Mouse (Mus musculus) heart, postnatal 0 days (tissue): ENCODE data around the gene Cmc2. TPM values are rescaled to one million over a fixed set of nuclear protein-coding genes. Genes with fewer than 3 reads are reported as not detected.
A peak's percentile ranks its signal among the peaks of the same experiment; 100 is the strongest.

ENCODE experiments used
- ATAC-seq: fragments of 200-750 bp; cut with Nextera tagmentation; 2 replicates; pipeline ENCODE4 v1.8.0; 2017; ENCODE audit warnings: low read depth, moderate number of reproducible peaks, moderate library complexity; ENCODE audit not compliant: insufficient read depth
- DNase-seq: peaks from one replicate; pipeline ENCODE4 v3.0.0-alpha.2; 2016; ENCODE audit warnings: low spot score
- H3K27ac ChIP-seq: fragments of 300-500 bp; sonication (generic); 2 replicates; pipeline ENCODE4 v1.5.1; 2014; ENCODE audit warnings: low read depth, mild to moderate bottlenecking
- H3K27me3 ChIP-seq: fragments of 300-500 bp; sonication (generic); 2 replicates; pipeline ENCODE4 v1.6.1; 2014; ENCODE audit warnings: low read length, mixed read lengths; ENCODE audit not compliant: control insufficient read depth, insufficient read depth
- H3K36me3 ChIP-seq: fragments of 300-500 bp; sonication (generic); replicated peaks from 2 replicates; pipeline ENCODE4 v1.6.1; 2014; ENCODE audit warnings: low read length, mixed read lengths; ENCODE audit not compliant: control insufficient read depth, insufficient read depth
- H3K4me1 ChIP-seq: fragments of 300-500 bp; sonication (generic); 2 replicates; pipeline ENCODE4 v1.6.1; 2014; ENCODE audit warnings: antibody characterized with exemption; ENCODE audit not compliant: control insufficient read depth, insufficient read depth
- H3K4me2 ChIP-seq: fragments of 300-500 bp; sonication (generic); 2 replicates; pipeline ENCODE4 v1.6.1; 2014; ENCODE audit warnings: low read depth, mild to moderate bottlenecking, low read length, moderate library complexity
- H3K4me3 ChIP-seq: fragments of 300-500 bp; sonication (generic); 2 replicates; pipeline ENCODE4 v1.5.1; 2014; ENCODE audit warnings: low read depth, low read length
- H3K9ac ChIP-seq: fragments of 300-500 bp; sonication (generic); replicated peaks from 2 replicates; pipeline ENCODE4 v1.6.1; 2014; ENCODE audit warnings: low read depth, low read length, mixed read lengths
- H3K9me3 ChIP-seq: fragments of 300-500 bp; sonication (generic); replicated peaks from 2 replicates; pipeline ENCODE4 v1.6.1; 2016; ENCODE audit warnings: low read length; ENCODE audit not compliant: control insufficient read depth
- CTCF ChIP-seq: IDR thresholded peaks from 2 replicates; pipeline ENCODE4 v1.5.1; 2016; ENCODE audit warnings: antibody characterized with exemption, control low read depth, low read depth
- EP300 ChIP-seq: IDR thresholded peaks from 2 replicates; pipeline ENCODE4 v1.6.1; 2016; ENCODE audit warnings: antibody characterized with exemption, low read depth
- WGBS: fragments of 180-500 bp; shearing (Covaris S2); extraction: QIAGEN DNeasy Blood & Tissue Kit; methylation state at CpG from one replicate; pipeline ENCODE4 v1.1.7; 2014; 5-methylcytosine and 5-hydroxymethylcytosine counted together
- polyA plus RNA-seq: library from polyadenylated mRNA; unstranded; fragments of >200 nt; fragmentation: Nextera tagmentation; extraction: Ambion mirVana; gene quantifications from 2 replicates; pipeline ENCODE4 v1.2.1, GENCODE M21; 2015
- total RNA-seq: library from RNA; depleted of rRNA; stranded (reverse); fragments of >200 nt; gene quantifications from 2 replicates; pipeline ENCODE4 v1.2.3, GENCODE M21; 2014; ENCODE audit warnings: low replicate concordance

The Cmc2 gene
- total and polyA plus RNA-seq, 2 experiments from 2014 or later, result 37.2 to 139 TPM

DNA sequence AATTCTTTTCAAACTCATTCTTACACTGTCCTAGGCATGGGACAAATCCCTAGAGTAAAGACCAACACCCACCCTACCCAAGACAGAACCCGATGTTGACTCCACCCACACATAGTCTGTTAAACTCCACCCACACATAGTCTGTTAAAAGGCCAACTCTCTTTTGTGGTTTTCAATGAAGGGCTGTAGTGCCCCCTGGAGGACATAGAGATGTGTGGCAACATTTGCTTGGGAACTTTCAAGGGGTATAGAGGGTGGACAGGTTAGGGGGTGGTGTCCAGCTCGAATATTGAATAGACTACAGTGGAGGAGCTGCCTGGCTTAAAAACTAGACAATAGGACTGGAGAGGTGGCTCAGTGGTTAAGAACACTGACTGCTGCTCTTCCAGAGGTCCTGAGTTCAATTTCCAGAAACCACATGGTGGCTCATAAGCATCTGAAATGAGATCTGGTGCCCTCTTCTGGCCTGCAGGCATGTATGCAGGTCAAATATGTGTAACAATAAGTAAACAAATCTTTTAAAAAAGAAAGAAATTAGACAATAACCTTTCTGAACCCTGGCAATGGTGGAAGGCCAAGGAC lies 48.4 kb downstream of the Cmc2 start:
- 0 out of 2 replicates have a peak, but pooled peaks cover 4% of the 10 kb centered on the region for H3K9me3 ChIP-seq
- DNase-seq (no peak), ATAC-seq (peak; percentile 41; the same call in 1 of the 2 replicates)
- no peaks in the 10 kb centered on the region for H3K4me1 ChIP-seq
- H3K4me2 ChIP-seq, result no peak overlapping the region
- H3K9ac ChIP-seq, result no peak overlapping the region
- TF ChIP-seq EP300, result no peak
- peak; percentile 42; the same call in 1 of the 2 replicates for TF ChIP-seq CTCF
- H3K36me3 ChIP-seq, result no peaks in the 10 kb centered on the region
- no peaks in the 10 kb centered on the region for H3K27me3 ChIP-seq
- WGBS, result 50% methylated on average over 2 of the region's 2 CpGs
- H3K27ac ChIP-seq, result no peak overlapping the region
- H3K4me3 ChIP-seq, result no peak overlapping the region

GRCm38 (mm10) chr8:116868699-116869098 lies 52.6 kb downstream of the Cmc2 start:
- no peak for DNase-seq
- Histone ChIP-seq H3K36me3 (no peaks in the 10 kb centered on the region), H3K9me3 (no peaks in the 10 kb centered on the region), H3K4me2 (no peak overlapping the region), H3K4me3 (no peak overlapping the region), H3K27me3 (peaks cover 7% of the 10 kb centered on the region), H3K27ac (no peak overlapping the region), H3K4me1 (no peaks in the 10 kb centered on the region), H3K9ac (no peak overlapping the region)
- WGBS, result 25% methylated on average over 4 of the region's 4 CpGs
- TF ChIP-seq EP300 (no peak), CTCF (peak; percentile 75)
- peak; percentile 71; the same call in 1 of the 2 replicates for ATAC-seq

DNA sequence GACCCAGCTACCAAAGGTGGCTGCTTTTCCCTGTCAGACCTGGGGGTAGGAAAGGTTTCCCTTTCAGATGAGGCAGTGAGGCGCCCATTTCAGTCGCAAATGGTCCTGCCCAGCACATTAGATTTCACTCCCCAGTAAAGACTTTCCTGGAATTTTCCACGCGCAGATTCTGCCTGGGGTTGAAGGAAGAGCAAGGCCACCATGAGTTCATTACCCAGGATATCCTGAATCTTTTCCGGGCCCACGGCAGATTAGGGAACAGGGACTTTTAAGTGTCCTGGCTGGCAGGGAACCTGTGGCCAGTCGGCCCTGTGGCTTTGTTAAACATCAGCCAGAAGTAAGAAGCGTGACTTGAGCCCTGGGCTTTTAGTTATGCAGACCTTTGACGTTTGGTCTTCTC lies 53.9 kb downstream of the Cmc2 start:
- no peak for TF ChIP-seq CTCF
- TF ChIP-seq EP300, result no peak
- Histone ChIP-seq H3K36me3 (no peaks in the 10 kb centered on the region), H3K27me3 (peaks cover 10% of the 10 kb centered on the region), H3K27ac (no peak overlapping the region), H3K4me2 (no peak overlapping the region), H3K9me3 (no peaks in the 10 kb centered on the region), H3K4me1 (0 out of 2 replicates have a peak, but pooled peaks cover 6% of the 10 kb centered on the region), H3K9ac (no peak overlapping the region), H3K4me3 (no peak overlapping the region)
- DNase-seq (no peak), ATAC-seq (no peak)
- 54% methylated on average over 9 of the region's 9 CpGs for WGBS

DNA sequence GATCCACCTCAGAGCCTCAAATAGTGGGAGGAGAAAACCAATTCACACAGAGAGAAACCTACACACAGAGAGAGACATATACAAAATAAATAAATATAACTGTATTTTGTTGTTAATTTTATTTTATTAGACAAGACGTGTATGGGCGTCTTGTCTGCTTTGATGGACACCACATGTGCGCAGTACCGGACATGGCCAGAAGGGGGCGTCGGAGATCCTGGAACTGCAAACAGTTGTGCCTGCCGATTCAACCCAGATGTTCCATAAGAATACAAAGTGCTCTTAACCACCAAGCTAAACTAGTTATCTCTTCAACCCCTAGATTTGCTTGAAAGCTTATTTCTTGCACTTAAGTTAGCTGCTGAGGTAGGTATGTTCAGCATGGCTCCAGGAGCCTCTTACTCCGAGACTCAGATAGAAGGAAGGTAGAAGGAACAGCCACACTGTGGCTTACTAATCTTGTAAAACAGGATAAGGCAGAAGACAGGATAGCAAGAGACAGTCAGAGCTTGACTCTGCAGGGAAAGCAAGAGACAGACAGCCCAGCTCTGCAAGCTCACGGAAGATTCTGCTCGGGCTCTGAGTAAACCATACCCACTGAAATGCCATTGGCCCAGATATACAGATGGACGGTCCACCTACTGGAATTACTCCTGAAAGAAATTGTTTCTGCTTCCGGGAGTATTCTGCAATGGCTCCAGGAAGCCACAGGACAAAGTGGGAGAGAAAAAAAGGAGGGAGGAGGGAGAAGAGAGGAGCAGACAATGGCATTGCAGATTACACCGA lies 54.9 kb downstream of the Cmc2 start:
- H3K36me3 ChIP-seq, result no peaks in the 10 kb centered on the region
- TF ChIP-seq CTCF, result peak; percentile 40
- no peak for TF ChIP-seq EP300
- no peak overlapping the region for H3K4me2 ChIP-seq
- DNase-seq (no peak), ATAC-seq (no peak)
- H3K4me1 ChIP-seq, result 0 out of 2 replicates have a peak, but pooled peaks cover 6% of the 10 kb centered on the region
- peaks cover 10% of the 10 kb centered on the region for H3K27me3 ChIP-seq
- no peak overlapping the region for H3K27ac ChIP-seq
- no peak overlapping the region for H3K9ac ChIP-seq
- H3K9me3 ChIP-seq, result no peaks in the 10 kb centered on the region
- 65% methylated on average over 13 of the region's 13 CpGs for WGBS
- no peak overlapping the region for H3K4me3 ChIP-seq

DNA sequence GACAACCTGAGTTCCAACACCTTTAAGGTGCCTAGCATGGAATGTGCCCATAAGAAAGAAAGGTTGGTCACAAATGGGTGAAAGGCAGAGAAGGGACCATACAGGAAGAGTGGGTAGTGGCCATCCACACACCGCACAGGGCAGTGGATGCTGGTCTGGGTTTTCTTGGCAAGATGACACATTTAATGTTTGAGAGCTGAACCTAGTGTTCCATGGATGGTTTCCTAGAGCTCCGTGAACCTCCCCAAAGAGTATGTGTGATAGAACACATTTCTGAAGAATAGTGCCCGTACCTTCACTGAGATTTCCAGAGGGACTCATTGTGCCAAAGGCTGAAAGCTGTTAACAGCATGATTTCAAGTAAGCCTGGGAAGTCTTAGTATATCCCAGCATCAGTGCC lies 56.7 kb downstream of the Cmc2 start:
- H3K9ac ChIP-seq, result no peak overlapping the region
- no peak for DNase-seq
- 0 out of 2 replicates have a peak, but pooled peaks cover 5% of the 10 kb centered on the region for H3K9me3 ChIP-seq
- no peaks in the 10 kb centered on the region for H3K36me3 ChIP-seq
- H3K4me2 ChIP-seq, result no peak overlapping the region
- peaks cover 10% of the 10 kb centered on the region for H3K27me3 ChIP-seq
- H3K27ac ChIP-seq, result no peak overlapping the region
- H3K4me1 ChIP-seq, result 0 out of 2 replicates have a peak, but pooled peaks cover 6% of the 10 kb centered on the region
- TF ChIP-seq CTCF, result no peak
- no peak for TF ChIP-seq EP300
- H3K4me3 ChIP-seq, result no peak overlapping the region
- WGBS, result 83% methylated on average over 3 of the region's 3 CpGs
- ATAC-seq, result no peak
